Mouse (Mus musculus): ENCODE data around the gene Snapc2.

Snapc2 gene

GRCm38 (mm10) chr8:4252934-4253841 is at the start of gene Snapc2:
Snapc2 (plus strand) TSS chr8:4253080.
- peak; percentile 90 to 91 for DNase-seq

GRCm38 (mm10) chr8:4205246-4206123 is 47.4 kb upstream of the Snapc2 start:
- no peak for DNase-seq

GRCm38 (mm10) chr8:4206182-4207015 is 46.5 kb upstream of the Snapc2 start:
- DNase-seq = no peak

GRCm38 (mm10) chr8:4207016-4207350 is 45.9 kb upstream of the Snapc2 start:
- DNase-seq = no peak

GRCm38 (mm10) chr8:4211097-4211496 is 41.8 kb upstream of the Snapc2 start:
- no peak for DNase-seq

- no peak for DNase-seq
These were observed 40.1 kb upstream of the Snapc2 start for GRCm38 (mm10) chr8:4212809-4213209.

GRCm38 (mm10) chr8:4213210-4214005 is 39.5 kb upstream of the Snapc2 start:
- peak; percentile 48 to 60 for DNase-seq

GRCm38 (mm10) chr8:4214006-4214980 is 38.6 kb upstream of the Snapc2 start:
- DNase-seq = peak; percentile 33 to 51

GRCm38 (mm10) chr8:4216296-4216695 is 36.6 kb upstream of the Snapc2 start:
- DNase-seq = no peak

- DNase-seq = no peak
These were observed 35.9 kb upstream of the Snapc2 start, which contains the start of gene Prr36 for GRCm38 (mm10) chr8:4216791-4217621. Prr36 (minus strand) TSS chr8:4217459.

GRCm38 (mm10) chr8:4219617-4220016 is 33.3 kb upstream of the Snapc2 start:
- DNase-seq = no peak

GRCm38 (mm10) chr8:4222059-4222458 is 30.8 kb upstream of the Snapc2 start:
- DNase-seq = no peak

GRCm38 (mm10) chr8:4226323-4226722 is 26.6 kb upstream of the Snapc2 start:
- no peak for DNase-seq

- no peak for DNase-seq
These were observed 26.0 kb upstream of the Snapc2 start, which contains the start of gene Lrrc8e for GRCm38 (mm10) chr8:4226739-4227347. Lrrc8e (plus strand) TSS chr8:4226827.

GRCm38 (mm10) chr8:4227919-4228318 is 25.0 kb upstream of the Snapc2 start:
- DNase-seq = no peak

GRCm38 (mm10) chr8:4229784-4230183 is 23.1 kb upstream of the Snapc2 start:
- no peak for DNase-seq

GRCm38 (mm10) chr8:4230612-4231351 is 22.1 kb upstream of the Snapc2 start:
- no peak for DNase-seq

GRCm38 (mm10) chr8:4237814-4238433 is 15.0 kb upstream of the Snapc2 start:
- DNase-seq = no peak

Data from thymus, adult 18-20 months (tissue).